Mouse (Mus musculus): ENCODE measurements around the gene Uqcc1.

DNA sequence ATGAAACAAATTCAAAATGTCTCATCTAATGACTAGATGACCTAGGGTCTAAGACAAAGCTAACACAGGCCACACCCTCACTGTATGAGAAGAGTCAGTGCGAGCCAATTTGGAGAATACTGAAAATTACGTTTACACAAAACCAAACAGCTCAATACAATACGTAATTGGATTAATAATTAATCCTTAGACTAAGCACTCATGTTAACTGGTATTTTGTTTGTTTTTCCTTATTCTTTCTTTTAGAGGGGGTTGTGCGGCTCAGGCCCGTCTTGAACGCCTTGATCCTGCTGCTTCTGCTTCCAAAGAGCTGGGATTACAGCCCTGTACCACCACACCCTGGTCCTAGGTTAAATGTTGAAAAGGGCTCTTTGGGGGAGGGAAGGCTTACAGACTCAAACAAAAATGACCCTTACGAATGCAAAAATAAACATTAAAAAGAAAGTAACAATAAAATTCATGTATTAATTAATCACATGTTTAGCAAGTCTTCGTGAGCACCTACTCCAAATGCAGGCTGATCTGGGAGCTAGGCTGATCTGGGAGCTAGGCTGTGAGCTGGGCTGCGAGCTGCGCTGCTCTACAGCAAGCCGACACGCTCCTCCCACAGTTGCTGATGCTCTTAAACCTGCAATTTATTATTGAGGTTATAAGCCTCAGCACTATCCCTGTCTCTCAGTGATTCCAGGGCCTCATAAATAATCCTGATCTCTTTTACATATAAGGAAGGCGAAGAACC lies 35.6 kb downstream of the Uqcc1 start:
- TF ChIP-seq CTCF (IDR thresholded peaks at IDR 0.05; ENCODE audit: low read depth) (no peak), EP300 (IDR thresholded peaks at IDR 0.05; ENCODE audit: low read depth) (no peak)

Measured in liver, postnatal 0 days (tissue).